Mouse (Mus musculus) stomach, postnatal 0 days (tissue): ENCODE results near the gene Ttll11.

Source experiments
- CTCF ChIP-seq: IDR thresholded peaks from 2 replicates; pipeline ENCODE4 v1.5.1; 2016; ENCODE audit warnings: antibody characterized with exemption, low read depth, mild to moderate bottlenecking, moderate library complexity
- EP300 ChIP-seq: optimal IDR thresholded peaks from 2 replicates; pipeline ENCODE3; 2016; ENCODE audit warnings: antibody characterized with exemption

DNA sequence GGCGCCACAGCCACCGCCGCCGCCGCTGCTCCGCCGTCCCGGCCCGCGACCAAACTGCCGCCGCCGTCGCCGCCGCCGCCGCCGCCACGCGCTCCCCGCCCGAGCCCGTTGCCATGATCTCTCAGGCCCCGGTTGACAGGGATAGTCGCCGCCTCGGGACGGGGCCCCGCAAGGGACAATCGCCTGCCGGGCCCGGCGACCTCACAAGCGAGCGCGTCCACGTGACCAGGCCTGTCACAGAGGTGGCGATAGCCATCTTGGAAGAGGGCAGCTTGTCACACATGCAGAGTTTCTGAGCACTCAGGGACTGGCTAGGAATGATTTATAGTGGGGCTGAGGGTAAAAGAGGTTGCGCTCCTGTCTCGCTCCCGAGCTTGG is at the start of gene Ttll11:
- TF ChIP-seq CTCF, result no peak
- no peak for TF ChIP-seq EP300
